Mouse (Mus musculus) right cerebral cortex, postnatal 25 days (tissue): ENCODE measurements around the gene Arid3a.
"Not testable (repeated sequence)": the region's sequence is repeated elsewhere in the genome, so short reads cannot be mapped to it uniquely, and the experiment has no call there.

Source experiments
- DNase-seq: peaks from one replicate; pipeline ENCODE4 v3.0.0; 2022

Gene Arid3a

DNA sequence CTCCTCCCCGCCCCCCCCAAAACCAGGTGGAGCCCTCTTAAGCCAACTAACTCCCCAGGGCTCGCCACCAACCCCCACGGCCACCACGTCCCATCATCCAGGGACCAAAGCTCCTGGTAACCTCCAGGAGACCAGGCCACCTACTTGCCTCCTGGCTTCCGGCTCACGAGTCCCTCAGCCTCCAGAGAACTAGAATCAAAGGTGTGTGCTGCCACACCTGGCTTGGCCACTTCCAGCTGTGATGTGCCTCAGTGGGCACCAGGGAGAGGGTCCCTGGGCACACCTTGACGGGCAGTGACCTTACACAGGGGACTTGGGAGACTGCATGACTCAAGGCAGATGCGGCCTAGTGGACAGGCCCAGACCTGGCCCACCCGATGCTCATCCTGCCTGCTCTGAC lies 28.8 kb downstream of the Arid3a start:
- DNase-seq: no peak

DNA sequence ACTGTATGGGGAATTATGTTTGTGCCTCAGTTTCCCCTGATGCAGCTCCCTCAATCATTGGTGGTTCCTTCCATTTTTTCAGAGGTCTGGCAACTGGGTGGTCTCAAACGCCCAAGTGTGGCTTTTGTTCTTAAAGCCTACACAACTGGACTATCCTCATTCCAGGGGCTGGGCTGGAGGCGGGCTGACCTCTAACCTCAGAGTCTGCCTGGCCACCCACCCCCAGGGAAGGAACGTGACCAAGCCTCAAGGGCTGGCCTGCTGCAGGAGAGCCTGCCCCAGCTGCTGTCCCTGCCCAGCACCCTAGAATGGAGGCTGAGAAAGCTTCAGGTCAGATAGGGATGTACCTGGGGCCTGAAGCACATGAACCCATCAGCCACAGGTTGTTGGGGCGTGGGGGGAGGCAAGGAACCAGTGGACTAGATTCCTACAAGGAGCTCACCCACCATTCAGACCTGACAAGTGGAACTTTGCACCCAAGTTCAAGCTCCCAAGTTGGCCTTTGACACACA lies 29.9 kb downstream of the Arid3a start:
- no peak for DNase-seq

DNA sequence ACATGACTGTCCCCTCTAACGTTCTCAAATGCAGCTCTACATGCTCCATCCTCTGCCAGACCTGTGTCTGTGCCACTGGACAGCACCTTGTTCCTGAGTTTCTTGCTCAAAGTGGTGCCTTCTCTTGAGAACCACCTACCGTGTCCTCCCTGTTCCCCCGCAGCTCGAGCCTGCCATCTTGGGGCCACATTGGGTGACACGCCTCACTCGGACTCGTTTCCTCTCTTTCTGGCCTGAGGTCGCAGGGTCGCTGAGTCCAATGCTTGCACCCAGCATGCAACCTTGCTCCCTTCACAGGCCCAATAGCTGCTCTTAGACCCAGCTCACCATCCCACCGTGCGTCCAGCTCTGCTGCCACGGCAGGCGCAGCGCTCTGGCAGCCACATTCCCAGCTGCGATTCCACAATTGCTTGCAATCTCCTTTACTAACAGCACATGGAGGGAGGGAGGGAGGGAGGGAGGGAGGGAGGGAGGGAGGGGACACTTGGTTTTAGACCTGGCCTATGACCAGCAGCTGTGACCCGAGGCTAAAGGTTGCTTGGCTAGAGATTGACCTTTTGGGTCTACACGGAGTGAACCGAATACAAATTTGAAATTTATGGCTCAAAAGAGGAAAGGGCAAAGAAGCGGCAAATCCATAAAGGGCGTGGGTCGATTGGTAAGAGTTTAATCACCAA lies 31.4 kb downstream of the Arid3a start:
- DNase-seq: peak; percentile 61

DNA sequence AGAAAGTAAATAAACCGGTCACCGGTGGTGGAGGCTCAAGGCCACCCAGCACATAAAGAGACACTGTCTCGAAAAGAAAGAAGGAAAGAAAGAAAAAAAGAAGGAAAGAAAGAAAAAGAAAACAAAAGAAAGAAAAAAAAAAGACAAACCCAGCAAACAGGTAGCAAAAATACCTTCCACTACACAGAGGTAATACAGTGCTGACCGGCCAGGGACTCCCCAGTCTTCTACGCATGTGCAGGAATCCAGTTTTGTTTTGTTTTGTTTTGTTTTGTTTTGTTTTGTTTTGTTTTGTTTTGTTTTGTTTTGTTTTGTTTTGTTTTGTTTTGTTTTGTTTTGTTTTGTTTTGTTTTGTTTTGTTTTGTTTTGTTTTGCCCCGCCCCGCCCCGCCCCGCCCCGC lies 32.6 kb downstream of the Arid3a start:
- not testable (repeated sequence) for DNase-seq

DNA sequence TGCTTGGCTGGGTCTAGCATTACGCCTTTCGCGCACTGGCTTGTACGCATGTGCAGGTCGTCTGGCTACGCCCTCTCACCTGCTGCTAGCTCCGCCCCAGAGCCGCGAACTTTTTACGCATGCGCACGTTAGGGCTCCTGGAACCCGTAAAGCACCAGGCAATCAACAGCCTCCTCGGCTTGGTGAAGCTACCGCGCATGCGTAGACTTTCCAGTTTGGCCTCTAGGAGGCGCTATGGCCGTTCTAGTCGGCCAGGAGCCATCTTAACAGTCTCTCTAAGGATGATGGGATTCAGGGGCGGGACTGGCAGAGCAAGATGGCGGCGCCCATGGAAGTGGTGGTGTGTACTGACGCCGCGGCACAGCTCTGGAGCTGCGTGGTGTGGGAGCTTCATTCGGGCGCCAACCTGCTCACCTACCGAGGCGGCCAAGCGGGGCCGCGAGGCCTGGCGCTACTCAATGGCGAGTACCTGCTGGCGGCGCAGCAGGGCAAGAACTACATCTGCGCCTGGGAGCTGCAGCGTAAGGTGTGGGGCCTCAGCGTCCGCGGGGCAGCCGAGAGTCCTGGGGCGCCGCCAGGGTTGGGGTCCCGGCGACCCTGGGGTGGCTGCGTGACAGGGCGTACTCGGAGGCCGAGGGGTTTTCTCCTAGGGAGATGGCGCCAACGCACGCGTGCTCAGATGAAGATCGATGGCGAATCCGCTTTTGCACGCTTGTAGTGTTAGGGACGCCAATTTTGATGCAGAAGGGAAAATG lies 33.2 kb downstream of the Arid3a start, which contains the start of gene Wdr18:
Wdr18 (plus strand) TSS at position 306 of the 755 bp plus-strand sequence.
- DNase-seq: peak; percentile 99

DNA sequence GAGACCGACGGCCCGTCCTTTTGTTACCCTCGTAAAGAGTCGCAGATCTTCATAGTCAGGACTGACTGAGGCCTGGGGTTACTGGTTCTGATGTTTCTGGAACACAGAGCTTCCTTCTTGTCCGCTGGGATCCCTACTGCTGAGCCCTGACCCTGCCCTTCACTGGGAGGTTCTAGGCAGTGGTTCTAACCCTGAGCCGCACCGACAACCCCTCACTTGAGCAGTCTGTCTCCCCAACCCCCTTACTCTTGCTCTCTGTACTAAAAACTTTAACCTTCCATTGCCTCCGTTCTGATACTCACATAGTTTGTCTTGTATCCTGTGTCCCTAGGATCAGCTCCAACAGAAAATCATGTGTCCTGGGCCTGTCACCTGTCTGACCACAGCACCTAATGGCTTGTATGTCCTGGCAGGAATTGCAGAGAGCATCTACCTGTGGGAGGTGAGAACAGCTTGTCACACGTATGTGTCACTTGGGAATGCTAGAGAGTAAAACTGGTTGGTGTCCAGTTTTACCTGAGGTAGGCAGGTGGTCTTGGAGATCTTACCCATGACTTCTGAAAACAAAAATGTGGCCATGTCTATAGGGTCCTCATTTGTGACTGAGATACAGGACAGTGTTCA lies 33.9 kb downstream of the Arid3a start:
- no peak for DNase-seq

DNA sequence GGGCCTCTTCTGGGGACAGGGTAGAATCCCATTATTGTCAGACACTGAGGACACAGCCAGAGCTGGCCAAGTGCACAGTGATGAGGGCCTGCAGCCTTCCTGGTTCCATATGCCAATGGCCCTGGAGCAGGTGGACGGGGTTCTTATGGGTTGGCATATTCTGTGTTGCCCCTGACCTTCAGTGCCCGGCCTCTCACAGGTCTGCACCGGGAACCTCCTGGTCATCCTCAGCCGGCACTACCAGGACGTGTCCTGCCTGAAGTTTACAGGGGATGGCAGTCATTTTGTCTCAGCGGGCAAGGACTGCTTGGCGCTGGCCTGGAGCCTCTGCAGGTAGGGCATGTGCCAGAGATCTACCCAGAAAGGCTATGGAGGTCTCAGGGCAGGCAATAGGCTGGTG lies 37.9 kb downstream of the Arid3a start:
- DNase-seq: no peak

DNA sequence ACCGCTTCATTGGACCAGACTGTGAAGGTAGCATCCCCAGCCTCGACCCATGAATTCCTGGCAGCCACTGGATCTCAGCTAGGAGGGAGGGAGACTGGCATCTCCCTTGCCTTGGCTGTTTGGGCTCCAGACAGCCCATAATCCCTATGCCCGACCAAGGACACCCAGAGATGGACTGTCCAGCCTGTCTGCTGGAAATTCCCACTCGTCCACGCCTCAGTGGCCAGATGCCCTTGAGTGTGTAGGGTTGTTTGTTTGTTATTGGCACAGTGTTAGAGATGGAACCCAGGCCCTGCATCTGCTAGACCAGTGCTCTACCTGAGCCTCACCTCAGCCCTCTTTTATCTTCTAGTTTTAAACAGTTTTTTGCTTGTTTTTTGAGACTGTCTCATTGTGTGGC lies 38.5 kb downstream of the Arid3a start:
- DNase-seq: no peak

DNA sequence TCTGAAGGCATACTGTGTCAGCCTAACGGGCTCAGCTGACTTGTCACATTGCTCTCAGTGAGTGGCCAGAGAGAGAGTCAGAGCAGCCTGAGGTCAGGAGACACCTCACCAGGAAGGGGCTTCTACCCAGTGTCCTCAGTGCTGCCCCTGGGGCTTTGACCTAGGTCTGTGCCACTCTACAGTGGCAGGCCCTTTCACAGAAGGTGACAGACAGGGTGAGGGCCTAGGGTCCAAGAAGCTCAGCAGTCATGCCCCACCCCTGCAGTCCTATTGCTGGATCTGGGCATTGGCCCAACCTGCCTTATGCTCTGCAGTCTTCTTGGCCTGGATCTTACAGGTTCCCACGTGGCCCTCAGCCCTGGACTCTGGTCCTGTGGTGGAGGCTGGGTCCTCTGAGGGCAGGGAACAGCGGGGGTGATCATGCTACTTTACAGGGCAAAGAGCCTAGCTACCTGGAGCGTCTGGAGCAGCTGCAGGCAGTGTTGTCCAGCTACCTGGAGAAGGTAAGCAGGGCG lies 40.1 kb downstream of the Arid3a start:
- DNase-seq: no peak

DNA sequence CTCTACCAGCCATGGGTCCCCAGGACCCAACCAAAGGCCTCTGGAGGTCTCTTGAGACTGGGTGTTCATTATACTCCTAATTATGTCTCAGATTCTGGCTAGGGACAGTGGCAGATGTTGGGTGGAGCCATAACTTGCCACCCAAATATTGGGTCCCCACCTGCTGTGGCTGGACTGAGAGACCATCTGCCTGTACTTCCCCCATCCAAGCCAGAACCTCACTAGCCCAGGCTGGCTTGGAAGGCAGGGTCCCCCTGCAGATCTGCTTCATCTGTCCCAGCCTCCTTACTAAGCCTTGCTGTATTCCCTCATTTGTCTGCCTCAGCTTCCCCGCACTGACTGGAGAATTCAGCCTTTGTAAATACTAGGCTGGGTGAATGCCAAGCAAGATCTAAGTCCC lies 41.3 kb downstream of the Arid3a start:
- DNase-seq: no peak

DNA sequence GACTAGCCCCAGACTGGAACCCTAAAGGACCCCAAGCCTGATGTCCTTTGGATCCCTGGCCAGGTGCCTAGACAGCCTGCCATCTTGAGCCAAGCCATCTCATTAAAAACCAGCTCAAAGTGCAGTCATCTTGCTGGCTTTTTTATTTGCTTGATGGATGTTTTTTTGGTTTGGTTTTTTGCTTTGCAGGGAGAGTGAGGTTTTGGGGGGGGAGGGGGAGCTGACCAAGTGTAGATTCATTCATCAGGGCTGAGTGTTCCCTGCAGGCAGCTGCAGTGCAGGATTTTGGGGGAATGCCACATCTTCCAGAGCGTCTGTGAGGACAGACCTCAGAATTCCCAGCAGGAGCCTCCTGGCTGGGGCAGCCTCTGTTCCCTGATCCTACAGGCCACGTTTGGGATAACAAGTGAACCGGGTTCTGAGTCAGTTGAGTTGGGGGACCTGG lies 42.3 kb downstream of the Arid3a start:
- DNase-seq: no peak

DNA sequence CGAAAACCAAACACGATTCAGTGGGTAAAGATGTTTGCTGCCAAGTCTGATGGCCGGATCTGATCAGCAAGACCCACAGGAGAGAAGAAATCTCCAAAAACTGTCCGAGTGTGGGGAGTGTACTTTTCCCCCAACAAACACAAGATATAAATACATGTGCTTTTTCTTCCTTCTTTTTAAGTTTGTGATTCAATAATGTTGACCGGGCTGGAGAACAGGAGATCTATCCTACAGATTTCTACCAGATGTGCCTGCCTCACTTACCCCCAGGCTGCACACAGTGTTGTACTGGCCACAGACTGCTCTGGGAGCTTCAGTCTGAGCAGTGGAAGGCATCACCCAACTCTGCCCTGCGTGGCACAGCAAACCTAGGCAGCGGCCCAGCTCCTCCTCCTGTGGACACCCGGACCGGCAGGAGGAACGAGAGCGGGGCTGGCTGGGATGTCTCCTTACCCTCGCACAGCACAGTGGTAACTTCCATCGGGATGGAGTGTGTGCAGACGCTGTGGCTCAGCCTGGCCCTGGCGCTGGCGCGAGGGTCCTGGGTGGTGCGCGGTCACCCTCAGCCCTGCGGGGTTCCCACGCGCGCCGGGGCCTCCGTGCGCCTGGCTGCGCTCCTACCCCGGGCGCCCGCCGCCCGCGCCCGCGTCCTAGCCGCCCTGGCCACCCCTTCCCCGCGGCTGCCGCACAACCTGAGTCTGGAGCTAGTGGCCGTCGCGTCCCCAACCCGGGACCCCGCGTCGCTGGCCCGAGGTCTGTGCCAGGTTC lies 43.8 kb downstream of the Arid3a start, which contains the start of gene Grin3b:
Grin3b (plus strand) TSS at position 301 of the 768 bp plus-strand sequence.
- no peak for DNase-seq

DNA sequence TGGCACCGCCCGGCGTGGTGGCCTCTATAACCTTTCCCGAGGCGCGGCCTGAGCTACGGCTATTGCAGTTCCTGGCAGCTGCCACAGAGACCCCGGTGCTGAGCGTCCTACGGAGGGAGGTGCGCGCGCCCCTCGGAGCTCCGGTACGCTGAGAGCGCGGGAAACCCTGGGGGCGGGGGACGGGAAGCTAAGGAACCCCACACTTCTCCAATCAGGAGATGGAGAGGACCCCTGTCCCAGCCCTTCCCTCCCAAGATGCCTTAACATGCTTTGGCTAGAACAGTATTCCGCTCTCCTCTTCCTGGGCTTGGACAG lies 44.3 kb downstream of the Arid3a start:
- no peak for DNase-seq

DNA sequence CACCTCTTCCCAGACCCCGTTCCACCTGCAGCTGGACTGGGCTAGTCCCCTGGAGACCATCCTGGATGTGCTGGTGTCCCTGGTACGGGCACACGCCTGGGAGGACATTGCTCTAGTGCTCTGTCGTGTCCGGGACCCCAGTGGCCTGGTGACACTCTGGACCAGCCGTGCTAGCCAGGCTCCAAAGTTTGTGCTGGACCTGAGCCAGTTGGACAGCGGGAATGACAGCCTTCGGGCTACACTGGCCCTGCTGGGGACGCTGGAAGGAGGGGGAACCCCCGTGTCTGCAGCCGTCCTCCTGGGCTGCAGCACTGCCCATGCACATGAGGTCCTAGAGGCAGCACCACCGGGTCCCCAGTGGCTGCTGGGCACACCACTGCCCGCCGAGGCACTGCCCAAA lies 46.0 kb downstream of the Arid3a start:
- no peak for DNase-seq

DNA sequence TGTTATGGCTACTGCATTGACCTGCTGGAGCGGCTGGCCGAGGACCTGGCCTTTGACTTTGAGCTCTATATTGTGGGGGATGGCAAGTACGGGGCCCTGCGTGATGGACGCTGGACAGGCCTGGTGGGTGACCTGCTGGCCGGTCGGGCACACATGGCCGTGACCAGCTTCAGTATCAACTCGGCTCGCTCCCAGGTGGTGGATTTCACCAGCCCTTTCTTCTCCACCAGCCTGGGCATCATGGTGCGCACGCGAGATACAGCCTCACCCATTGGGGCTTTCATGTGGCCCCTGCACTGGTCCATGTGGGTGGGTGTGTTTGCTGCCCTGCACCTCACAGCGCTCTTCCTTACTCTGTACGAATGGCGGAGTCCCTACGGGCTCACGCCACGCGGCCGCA lies 47.2 kb downstream of the Arid3a start:
- DNase-seq: no peak

DNA sequence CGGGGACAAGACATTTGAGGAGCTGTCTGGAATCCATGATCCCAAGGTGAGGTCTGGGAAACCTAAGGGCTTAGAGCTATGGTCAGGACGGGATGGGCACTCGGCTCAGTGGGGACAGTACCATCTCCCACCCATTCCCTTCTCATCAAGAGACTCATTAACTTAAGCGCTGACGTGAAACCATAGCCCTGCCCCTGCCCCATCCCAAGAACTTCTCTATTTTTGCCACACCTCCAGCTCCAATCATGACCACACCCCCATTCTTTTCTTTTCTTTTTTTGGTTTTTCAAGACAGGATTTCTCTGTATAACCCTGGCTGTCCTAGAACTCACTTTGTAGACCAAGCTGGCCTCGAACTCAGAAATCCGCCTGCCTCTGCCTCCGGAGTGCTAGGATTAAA lies 47.8 kb downstream of the Arid3a start:
- DNase-seq: no peak

DNA sequence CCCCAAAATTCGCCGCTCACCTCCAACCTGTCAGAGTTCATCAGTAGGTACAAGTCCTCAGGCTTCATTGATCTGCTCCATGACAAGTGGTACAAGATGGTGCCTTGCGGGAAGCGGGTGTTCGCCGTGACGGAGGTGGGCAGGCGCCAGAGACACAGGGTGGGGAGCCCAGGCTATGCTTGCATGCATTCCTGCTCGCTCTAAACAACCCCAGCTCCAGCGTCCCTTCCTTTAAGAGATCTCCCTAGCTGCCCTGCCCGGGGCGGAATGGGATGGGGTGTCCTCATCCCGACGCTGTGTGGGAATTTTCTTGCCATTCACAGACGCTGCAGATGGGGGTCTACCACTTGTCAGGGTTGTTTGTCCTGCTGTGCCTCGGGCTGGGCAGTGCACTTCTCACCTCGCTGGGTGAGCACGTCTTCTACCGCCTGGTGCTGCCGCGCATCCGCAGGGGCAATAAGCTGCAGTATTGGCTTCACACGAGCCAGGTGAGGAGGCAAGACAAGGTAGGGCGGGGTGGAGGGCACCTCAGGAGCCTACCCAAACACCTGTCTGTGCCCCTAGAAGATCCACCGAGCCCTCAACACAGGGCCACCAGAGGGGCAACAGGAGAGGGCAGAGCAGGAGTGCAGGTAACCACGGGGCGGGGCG lies 49.4 kb downstream of the Arid3a start:
- DNase-seq: no peak

DNA sequence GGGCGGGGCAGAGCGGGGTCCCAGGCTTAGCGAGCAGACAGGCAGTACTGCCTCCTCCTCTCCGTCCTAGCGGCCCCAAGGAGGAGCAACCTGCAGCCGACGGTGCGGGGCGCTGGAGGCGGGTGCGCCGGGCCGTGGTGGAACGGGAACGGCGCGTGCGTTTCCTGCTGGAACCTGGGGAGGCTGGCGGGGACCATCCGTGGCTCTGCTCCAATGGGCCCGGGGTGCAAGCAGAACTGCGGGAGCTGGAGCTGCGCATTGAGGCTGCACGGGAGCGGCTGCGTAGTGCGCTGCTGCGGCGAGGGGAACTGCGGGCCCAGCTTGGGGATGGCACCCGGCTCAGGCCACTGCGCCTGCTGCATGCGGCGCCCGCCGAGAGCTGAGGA lies 49.9 kb downstream of the Arid3a start:
- no peak for DNase-seq

DNA sequence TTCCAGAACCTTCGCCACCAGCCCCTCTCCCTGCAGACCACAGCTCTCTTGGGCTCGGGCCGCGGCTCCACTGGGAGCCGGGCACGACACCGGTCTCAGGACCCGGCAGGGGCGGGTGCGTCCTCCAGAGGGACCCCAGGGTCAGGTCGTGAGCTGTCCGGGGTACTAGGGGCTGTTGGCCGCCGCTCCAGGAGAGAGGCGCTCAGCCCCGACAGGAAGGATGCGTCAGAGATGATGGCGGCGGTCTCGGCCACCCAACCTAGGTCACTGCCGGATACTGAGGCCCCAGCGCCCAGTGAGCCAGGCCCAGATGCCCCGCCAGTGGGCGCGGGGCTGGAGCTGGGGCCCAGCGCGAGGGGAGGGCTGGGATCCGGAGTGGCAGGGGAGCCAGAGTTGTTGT lies 50.5 kb downstream of the Arid3a start:
- DNase-seq: no peak

DNA sequence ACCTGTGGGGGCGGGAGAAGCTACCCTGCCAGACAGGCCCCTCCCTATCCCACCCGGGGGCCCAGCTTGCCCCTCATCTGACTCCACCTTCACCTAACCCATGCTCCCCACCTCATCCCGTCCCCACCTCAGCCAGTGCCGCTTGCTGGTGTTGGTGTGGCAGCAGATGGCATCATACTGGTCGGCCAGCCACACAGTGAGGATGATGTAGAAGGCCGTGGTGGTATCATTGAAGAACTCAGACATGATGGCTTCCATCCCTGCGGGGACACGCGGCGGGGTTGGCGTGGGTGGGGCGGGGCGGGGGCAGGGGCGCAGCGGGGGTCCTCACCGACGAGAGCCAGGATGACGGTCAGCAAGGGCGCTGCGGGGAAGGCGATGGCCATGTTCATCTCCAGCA lies 51.2 kb downstream of the Arid3a start:
- DNase-seq: no peak

DNA sequence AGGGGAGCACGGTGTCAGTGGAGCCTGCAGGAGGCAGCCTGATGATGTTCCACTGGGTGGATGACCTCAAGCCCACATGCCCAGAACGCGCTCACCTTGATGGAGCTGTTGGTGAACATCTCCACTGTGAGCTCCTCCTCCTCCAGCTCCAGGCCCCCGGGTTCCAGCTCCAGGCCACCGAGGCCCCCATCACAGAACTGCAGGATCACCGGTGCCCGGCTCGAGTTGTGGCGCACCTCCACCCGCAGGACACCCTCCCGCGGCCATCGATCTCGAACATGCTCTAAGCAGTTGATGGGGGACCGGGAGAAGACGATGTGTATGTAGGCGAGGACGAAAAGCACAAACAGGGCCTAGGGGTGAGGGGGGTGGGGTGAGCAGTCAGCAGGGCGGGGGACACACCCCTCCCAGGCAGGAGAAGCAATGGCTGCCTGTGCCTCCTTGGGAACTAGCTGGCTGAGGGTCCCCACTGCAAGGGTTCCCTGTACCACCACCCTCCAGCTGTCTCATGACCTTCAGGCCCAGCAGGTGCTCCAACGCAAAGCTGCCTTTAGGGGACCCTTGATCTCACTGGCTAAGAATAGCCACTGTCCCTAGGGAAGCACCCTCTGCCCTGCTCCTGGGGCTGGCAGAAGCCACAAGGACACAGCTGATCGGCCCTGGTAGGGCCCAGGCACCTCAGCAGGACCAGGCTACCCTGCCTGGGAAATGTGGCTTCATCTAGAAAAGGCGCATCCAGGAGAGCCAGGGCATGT lies 52.7 kb downstream of the Arid3a start:
- no peak for DNase-seq

DNA sequence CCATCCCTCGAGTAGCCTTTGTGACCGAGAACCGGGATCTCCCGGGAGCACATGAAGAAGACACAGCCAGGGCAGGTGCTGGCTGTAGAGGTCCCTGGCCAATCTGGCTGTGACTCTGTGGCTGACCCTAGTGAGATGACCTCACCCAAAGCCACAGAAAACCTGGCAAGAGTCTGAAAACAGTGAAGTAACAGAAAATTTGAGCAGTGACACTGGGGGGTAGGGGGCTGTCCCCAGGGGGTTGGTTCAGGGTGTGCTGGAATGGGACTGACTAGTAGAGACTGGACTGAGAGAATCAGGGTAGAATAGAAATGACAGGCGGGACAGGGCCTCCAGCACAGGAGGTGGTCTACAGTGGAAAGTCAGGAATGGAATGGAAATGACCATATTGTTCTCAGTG lies 56.4 kb downstream of the Arid3a start:
- no peak for DNase-seq
